Mouse (Mus musculus) cerebellum, adult 2 months (tissue): ENCODE data around the gene Hbb-bh1. TPM values are rescaled to one million over a fixed set of nuclear protein-coding genes. Genes with fewer than 3 reads are reported as not detected.
"Not testable (repeated sequence)": the region's sequence is repeated elsewhere in the genome, so short reads cannot be mapped to it uniquely, and the experiment has no call there.

Source experiments
- DNase-seq, 2 experiments: peaks; one replicate each; pipeline ENCODE4 v3.0.0; 2021
- H3K27ac ChIP-seq: fragments of 200-500 bp; 2 replicates; pipeline ENCODE4 v1.5.1; 2012; ENCODE audit warnings: low read length, control low read depth, inconsistent platforms; ENCODE audit not compliant: insufficient read depth
- H3K27me3 ChIP-seq: fragments of 200-500 bp; 2 replicates; pipeline ENCODE4 v1.6.1; 2012; ENCODE audit warnings: inconsistent platforms, mild to moderate bottlenecking, low read length, moderate library complexity; ENCODE audit not compliant: control insufficient read depth, insufficient read depth
- H3K4me1 ChIP-seq: fragments of 200-500 bp; 2 replicates; pipeline ENCODE4 v1.6.1; 2011; ENCODE audit warnings: low read length; ENCODE audit not compliant: control insufficient read depth, insufficient read depth
- H3K4me3 ChIP-seq: fragments of 200-500 bp; replicated peaks from 2 replicates; pipeline ENCODE3; 2011; ENCODE audit warnings: mild to moderate bottlenecking, low read depth, low read length, control low read depth; ENCODE audit not compliant: insufficient read depth
- CTCF ChIP-seq: fragments of 200-500 bp; IDR thresholded peaks from 2 replicates; pipeline ENCODE4 v1.5.1; 2011; ENCODE audit warnings: low read depth, mild to moderate bottlenecking, control low read depth, low read length, moderate library complexity, borderline replicate concordance; ENCODE audit not compliant: insufficient read depth
- POLR2A ChIP-seq: fragments of 200-500 bp; IDR thresholded peaks from 2 replicates; pipeline ENCODE4 v1.6.1; 2011; ENCODE audit warnings: low read length, control low read depth, borderline replicate concordance; ENCODE audit not compliant: insufficient read depth
- WGBS: fragments of 180-500 bp; shearing (Covaris S2); methylation state at CpG from one replicate; pipeline ENCODE4 v1.1.7; 2018; 5-methylcytosine and 5-hydroxymethylcytosine counted together
- polyA plus RNA-seq: library from polyadenylated mRNA; depleted of rRNA; stranded (reverse); fragments of >200 nt; gene quantifications from 2 replicates; pipeline ENCODE4 v1.2.3, GENCODE M21; 2012

Gene Hbb-bh1
- polyA plus RNA-seq, 1 experiment: 0.41 TPM

GRCm38 (mm10) chr7:103825536-103826254, 17.3 kb downstream of the Hbb-bh1 start:
- Histone ChIP-seq H3K4me3 (no peak overlapping the region), H3K27ac (no peak overlapping the region), H3K4me1 (no peaks in the 10 kb centered on the region), H3K27me3 (no peaks in the 10 kb centered on the region)
- 89% methylated on average over 3 of the region's 3 CpGs for WGBS
- TF ChIP-seq CTCF: no peak
- TF ChIP-seq POLR2A: no peak
- no peak for DNase-seq

- WGBS: 71% methylated on average over 2 of the region's 2 CpGs
- TF ChIP-seq POLR2A (no peak), CTCF (no peak)
Measured at GRCm38 (mm10) chr7:103824597-103824996, 18.4 kb downstream of the Hbb-bh1 start.

DNA sequence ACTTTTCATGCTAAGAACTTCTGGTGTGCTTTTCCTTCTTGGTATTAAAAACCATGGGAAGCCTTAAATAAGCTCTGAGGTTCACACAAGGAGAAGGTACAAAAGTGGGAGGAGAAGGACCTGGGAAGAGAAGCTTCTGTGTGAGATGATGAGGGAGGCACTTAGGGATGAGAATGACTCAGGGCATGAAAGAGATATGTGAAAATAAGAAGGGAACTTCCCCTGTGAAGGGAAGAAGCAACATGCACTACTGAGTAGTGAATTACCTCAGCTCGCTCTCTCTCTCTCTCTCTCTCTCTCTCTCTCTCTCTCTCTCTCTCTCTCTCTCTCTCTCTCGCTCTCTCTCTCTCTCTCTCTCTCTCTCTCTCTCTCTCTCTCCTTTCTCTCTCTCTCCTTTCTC, 27.9 kb downstream of the Hbb-bh1 start:
- H3K27ac ChIP-seq, DNase-seq, H3K4me1 ChIP-seq, H3K4me3 ChIP-seq, H3K27me3 ChIP-seq: not testable (repeated sequence)
- WGBS: 86% methylated on average over 1 of the region's 2 CpGs

More at GRCm38 (mm10) chr7:103824597-103824996, 18.4 kb downstream of the Hbb-bh1 start:
- DNase-seq: no peak
- H3K27me3 ChIP-seq: no peaks in the 10 kb centered on the region
- no peaks in the 10 kb centered on the region for H3K4me1 ChIP-seq
- H3K27ac ChIP-seq: no peak overlapping the region
- H3K4me3 ChIP-seq: no peak overlapping the region

DNA sequence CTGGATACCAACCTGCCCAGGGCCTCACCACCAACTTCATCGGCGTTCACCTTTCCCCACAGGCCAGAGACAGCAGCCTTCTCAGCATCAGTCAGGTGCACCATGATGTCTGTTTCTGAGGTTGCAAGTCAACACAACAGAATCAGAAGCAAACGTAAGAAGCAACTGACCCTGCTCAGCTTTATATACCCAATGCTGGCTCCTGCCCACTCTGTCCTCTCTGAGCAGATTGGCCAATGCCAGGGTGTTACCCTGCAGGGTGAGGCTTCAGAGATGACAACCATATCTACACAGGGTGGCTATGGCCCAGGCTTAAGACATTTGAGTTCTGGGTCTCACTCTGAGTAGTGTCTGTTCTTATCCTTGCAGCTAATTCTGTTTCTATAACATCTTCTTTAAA, 29.2 kb downstream of the Hbb-bh1 start, which contains the start of gene Hbb-bt:
Hbb-bt (minus strand) TSS at position 231 of the 400 bp plus-strand sequence.
- Histone ChIP-seq H3K27me3 (no peaks in the 10 kb centered on the region), H3K4me1 (no peaks in the 10 kb centered on the region), H3K4me3 (no peak within 1 kb of the TSS), H3K27ac (no peak within 1 kb of the TSS)
- no peak for DNase-seq
- no peak for TF ChIP-seq CTCF
- no peak for TF ChIP-seq POLR2A
- WGBS: 78% methylated on average over 3 of the region's 3 CpGs

DNA sequence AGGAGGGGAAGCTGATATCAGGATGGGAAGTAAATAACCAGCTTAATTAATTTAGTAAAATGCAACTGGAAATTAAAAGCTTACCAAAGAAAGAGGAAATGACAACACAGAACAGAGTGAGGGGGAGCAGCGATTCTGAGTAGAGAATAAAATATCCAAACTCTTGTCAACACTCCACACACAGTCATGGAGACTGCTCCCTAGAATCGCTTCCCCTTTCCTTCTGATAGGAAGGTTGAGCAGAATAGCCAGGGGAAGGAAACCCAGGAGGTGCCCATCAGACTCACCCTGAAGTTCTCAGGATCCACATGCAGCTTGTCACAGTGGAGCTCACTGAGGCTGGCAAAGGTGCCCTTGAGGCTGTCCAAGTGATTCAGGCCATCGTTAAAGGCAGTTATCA, 29.8 kb downstream of the Hbb-bh1 start:
- not testable (repeated sequence) for H3K27ac ChIP-seq, H3K4me3 ChIP-seq, DNase-seq, H3K27me3 ChIP-seq, H3K4me1 ChIP-seq
- WGBS: no CpG with 5 or more reads among the region's 3 CpGs

- no peaks in the 10 kb centered on the region for H3K27me3 ChIP-seq
- 70% methylated on average over 1 of the region's 1 CpGs for WGBS
- TF ChIP-seq CTCF (no peak), POLR2A (no peak)
- DNase-seq: no peak
- H3K4me3 ChIP-seq: no peak overlapping the region
- H3K27ac ChIP-seq: no peak overlapping the region
- H3K4me1 ChIP-seq: no peaks in the 10 kb centered on the region
Measured at GRCm38 (mm10) chr7:103812174-103812573, 30.8 kb downstream of the Hbb-bh1 start.

- 78% methylated on average over 1 of the region's 1 CpGs for WGBS
- no peak for TF ChIP-seq CTCF
- no peak for TF ChIP-seq POLR2A
- H3K4me1 ChIP-seq: no peaks in the 10 kb centered on the region
- no peaks in the 10 kb centered on the region for H3K27me3 ChIP-seq
- no peak for DNase-seq
- no peak overlapping the region for H3K27ac ChIP-seq
- no peak overlapping the region for H3K4me3 ChIP-seq
Measured at GRCm38 (mm10) chr7:103811223-103811845, 31.6 kb downstream of the Hbb-bh1 start.

DNA sequence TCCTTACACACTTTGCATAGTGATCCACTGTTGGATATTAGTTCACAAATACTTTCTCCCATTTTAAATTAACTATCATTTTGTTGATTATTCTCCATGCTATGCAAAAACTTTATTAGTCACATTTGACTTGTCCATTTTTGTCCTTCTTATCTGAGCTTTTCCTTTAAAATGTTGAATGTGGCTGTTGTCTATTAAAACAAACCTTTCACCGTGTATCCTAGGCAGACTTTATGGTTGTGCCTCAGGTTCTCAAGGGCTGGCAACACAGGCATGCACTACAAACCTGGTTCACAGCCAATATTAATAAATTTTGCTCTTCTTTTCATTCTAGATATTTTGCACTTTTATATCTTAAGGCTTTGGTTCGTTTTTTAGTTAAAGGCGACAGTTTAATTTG, 32.2 kb downstream of the Hbb-bh1 start:
- 71% methylated on average over 3 of the region's 3 CpGs for WGBS
- Histone ChIP-seq H3K27ac (no peak overlapping the region), H3K27me3 (no peaks in the 10 kb centered on the region), H3K4me3 (no peak overlapping the region), H3K4me1 (no peaks in the 10 kb centered on the region)
- no peak for DNase-seq
- TF ChIP-seq POLR2A: no peak
- TF ChIP-seq CTCF: no peak
